Mouse (Mus musculus) intestine, embryonic 14.5 days (tissue): Measurements from ENCODE around the gene Mettl1. TPM values are rescaled to one million over a fixed set of nuclear protein-coding genes. Genes with fewer than 3 reads are reported as not detected.
A peak's percentile ranks its signal among the peaks of the same experiment; 100 is the strongest.

Experiments
- ATAC-seq: fragments of 200-750 bp; cut with Nextera tagmentation; replicated peaks from 2 replicates; pipeline ENCODE4 v1.8.0; 2017; ENCODE audit warnings: low read depth, moderate number of reproducible peaks, moderate TSS enrichment, moderate library complexity; ENCODE audit not compliant: low FRiP score, low TSS enrichment
- DNase-seq: peaks from one replicate; pipeline ENCODE4 v3.0.0-alpha.2; 2018; ENCODE audit warnings: low spot score
- H3K27ac ChIP-seq: fragments of 300-500 bp; sonication (generic); 2 replicates; pipeline ENCODE4 v1.5.1; 2014; ENCODE audit warnings: low read depth, mild to moderate bottlenecking, control low read depth
- H3K27me3 ChIP-seq: fragments of 300-500 bp; sonication (generic); replicated peaks from 2 replicates; pipeline ENCODE4 v1.6.1; 2014; ENCODE audit warnings: low read length, control low read depth; ENCODE audit not compliant: control insufficient read depth, insufficient read depth
- H3K36me3 ChIP-seq: fragments of 300-500 bp; sonication (generic); 2 replicates; pipeline ENCODE4 v1.6.1; 2014; ENCODE audit warnings: low read length, control low read depth; ENCODE audit not compliant: control insufficient read depth, insufficient read depth
- H3K4me1 ChIP-seq: fragments of 300-500 bp; sonication (generic); replicated peaks from 2 replicates; pipeline ENCODE4 v1.6.1; 2014; ENCODE audit warnings: low read length, control low read depth, mixed read lengths; ENCODE audit not compliant: control insufficient read depth, insufficient read depth
- H3K4me2 ChIP-seq: fragments of 300-500 bp; sonication (generic); 2 replicates; pipeline ENCODE4 v1.6.1; 2014; ENCODE audit warnings: low read length
- H3K4me3 ChIP-seq: fragments of 300-500 bp; sonication (generic); 2 replicates; pipeline ENCODE4 v1.5.1; 2014; ENCODE audit warnings: low read depth, low read length, control low read depth, mixed read lengths
- H3K9ac ChIP-seq: fragments of 300-500 bp; sonication (generic); 2 replicates; pipeline ENCODE4 v1.6.1; 2014; ENCODE audit warnings: mild to moderate bottlenecking, low read length
- H3K9me3 ChIP-seq: fragments of 300-500 bp; sonication (generic); 2 replicates; pipeline ENCODE4 v1.6.1; 2016; ENCODE audit warnings: low read length, control low read depth; ENCODE audit not compliant: control insufficient read depth
- WGBS: fragments of 180-500 bp; shearing (Covaris S2); extraction: QIAGEN DNeasy Blood & Tissue Kit; methylation state at CpG from one replicate; pipeline ENCODE4 v1.1.7; 2014; 5-methylcytosine and 5-hydroxymethylcytosine counted together
- polyA plus RNA-seq: library from polyadenylated mRNA; unstranded; fragments of >200 nt; fragmentation: Nextera tagmentation; extraction: Ambion mirVana; gene quantifications from 2 replicates; pipeline ENCODE4 v1.2.1, GENCODE M21; 2014

The Mettl1 gene
- polyA plus RNA-seq: 60.8 and 65.2 TPM in 2 replicates

- peak; percentile 69 for ATAC-seq
- Histone ChIP-seq H3K4me3 (peak within 1 kb of the TSS; percentile 65), H3K9ac (peak within 1 kb of the TSS; percentile 59), H3K27ac (peak within 1 kb of the TSS; percentile 48; the same call in 1 of the 2 replicates), H3K4me1 (peaks cover 8% of the 10 kb centered on the region), H3K4me2 (peak within 1 kb of the TSS; percentile 99), H3K27me3 (peaks cover 10% of the 10 kb centered on the region; the same call in 1 of the 2 replicates), H3K9me3 (no peaks in the 10 kb centered on the region), H3K36me3 (peaks cover 13% of the 10 kb centered on the region; the same call in 1 of the 2 replicates)
- WGBS: under 1% methylated on average over 28 of the region's 28 CpGs
- DNase-seq: no peak
Observed at GRCm38 (mm10) chr10:127041274-127041766, at the start of gene Mettl1, which contains the start of gene Eef1akmt3. Gene Mettl1, plus strand, starts transcription at chr10:127041414. Gene Eef1akmt3, minus strand, starts transcription at chr10:127041513.

GRCm38 (mm10) chr10:126991676-126992075 lies 49.5 kb upstream of the Mettl1 start:
- DNase-seq (no peak), ATAC-seq (no peak)
- Histone ChIP-seq H3K4me3 (no peak overlapping the region), H3K36me3 (peaks cover 55% of the 10 kb centered on the region), H3K9me3 (no peaks in the 10 kb centered on the region), H3K27ac (no peak overlapping the region), H3K9ac (0 out of 2 replicates have a peak overlapping the region, but pooled peaks have one; percentile 16), H3K4me2 (no peak overlapping the region), H3K27me3 (no peaks in the 10 kb centered on the region), H3K4me1 (peaks cover 27% of the 10 kb centered on the region)
- 49% methylated on average over 3 of the region's 3 CpGs for WGBS

GRCm38 (mm10) chr10:126993621-126994020 lies 47.6 kb upstream of the Mettl1 start:
- no peak overlapping the region for H3K4me2 ChIP-seq
- H3K36me3 ChIP-seq: peaks cover 70% of the 10 kb centered on the region
- no peak for ATAC-seq
- no peaks in the 10 kb centered on the region for H3K27me3 ChIP-seq
- no peak overlapping the region for H3K4me3 ChIP-seq
- H3K9me3 ChIP-seq: no peaks in the 10 kb centered on the region
- H3K9ac ChIP-seq: no peak overlapping the region
- WGBS: 88% methylated on average over 3 of the region's 3 CpGs
- H3K27ac ChIP-seq: no peak overlapping the region
- H3K4me1 ChIP-seq: peaks cover 7% of the 10 kb centered on the region
- no peak for DNase-seq

GRCm38 (mm10) chr10:126997340-126998113 lies 43.7 kb upstream of the Mettl1 start:
- no peaks in the 10 kb centered on the region for H3K9me3 ChIP-seq
- H3K36me3 ChIP-seq: peaks cover 72% of the 10 kb centered on the region

GRCm38 (mm10) chr10:127000529-127000928 lies 40.7 kb upstream of the Mettl1 start, which contains the start of gene Avil:
Gene Avil, plus strand, starts transcription at chr10:127000709.
- no peaks in the 10 kb centered on the region for H3K27me3 ChIP-seq
- no peak within 1 kb of the TSS for H3K27ac ChIP-seq
- H3K4me2 ChIP-seq: no peak within 1 kb of the TSS
- 89% methylated on average over 5 of the region's 5 CpGs for WGBS
- H3K9ac ChIP-seq: no peak within 1 kb of the TSS
- ATAC-seq (no peak), DNase-seq (no peak)
- H3K36me3 ChIP-seq: peaks cover 42% of the 10 kb centered on the region
- H3K9me3 ChIP-seq: no peaks in the 10 kb centered on the region
- H3K4me3 ChIP-seq: no peak within 1 kb of the TSS
- H3K4me1 ChIP-seq: no peaks in the 10 kb centered on the region

More at GRCm38 (mm10) chr10:126997340-126998113, 43.7 kb upstream of the Mettl1 start:
- Histone ChIP-seq H3K4me3 (no peak overlapping the region), H3K27ac (no peak overlapping the region), H3K4me2 (no peak overlapping the region), H3K4me1 (no peaks in the 10 kb centered on the region), H3K9ac (no peak overlapping the region), H3K27me3 (no peaks in the 10 kb centered on the region)
- 67% methylated on average over 13 of the region's 13 CpGs for WGBS
- ATAC-seq (no peak), DNase-seq (no peak)

- no peak for ATAC-seq
- H3K9me3 ChIP-seq: no peaks in the 10 kb centered on the region
- 79% methylated on average over 9 of the region's 9 CpGs for WGBS
- no peak overlapping the region for H3K4me2 ChIP-seq
- no peaks in the 10 kb centered on the region for H3K4me1 ChIP-seq
- no peaks in the 10 kb centered on the region for H3K27me3 ChIP-seq
- DNase-seq: no peak
- no peak overlapping the region for H3K27ac ChIP-seq
- no peak overlapping the region for H3K9ac ChIP-seq
- H3K36me3 ChIP-seq: peaks cover 35% of the 10 kb centered on the region
- H3K4me3 ChIP-seq: no peak overlapping the region
Observed at GRCm38 (mm10) chr10:127001297-127001696, 39.9 kb upstream of the Mettl1 start.

GRCm38 (mm10) chr10:127002056-127002455 lies 39.2 kb upstream of the Mettl1 start:
- peaks cover 35% of the 10 kb centered on the region for H3K36me3 ChIP-seq
- H3K9ac ChIP-seq: no peak overlapping the region
- H3K4me1 ChIP-seq: no peaks in the 10 kb centered on the region
- H3K27me3 ChIP-seq: no peaks in the 10 kb centered on the region
- 89% methylated on average over 1 of the region's 1 CpGs for WGBS
- ATAC-seq (no peak), DNase-seq (no peak)
- no peak overlapping the region for H3K27ac ChIP-seq
- H3K9me3 ChIP-seq: no peaks in the 10 kb centered on the region
- H3K4me3 ChIP-seq: no peak overlapping the region
- no peak overlapping the region for H3K4me2 ChIP-seq

- 87% methylated on average over 5 of the region's 5 CpGs for WGBS
Observed at GRCm38 (mm10) chr10:127002765-127003164, 38.4 kb upstream of the Mettl1 start.

More at GRCm38 (mm10) chr10:127002765-127003164, 38.4 kb upstream of the Mettl1 start:
- Histone ChIP-seq H3K4me3 (no peak overlapping the region), H3K27me3 (no peaks in the 10 kb centered on the region), H3K9me3 (no peaks in the 10 kb centered on the region), H3K9ac (no peak overlapping the region), H3K36me3 (peaks cover 28% of the 10 kb centered on the region), H3K4me2 (no peak overlapping the region), H3K27ac (no peak overlapping the region), H3K4me1 (no peaks in the 10 kb centered on the region)
- DNase-seq: no peak
- ATAC-seq: no peak
